Mouse (Mus musculus) heart, embryonic 11.5 days (tissue): ENCODE measurements around the gene Smtnl2. TPM values are rescaled to one million over a fixed set of nuclear protein-coding genes. Genes with fewer than 3 reads are reported as not detected.
A peak's percentile ranks its signal among the peaks of the same experiment; 100 is the strongest.

ENCODE experiments used
- ATAC-seq: fragments of 200-750 bp; cut with Nextera tagmentation; replicated peaks from 2 replicates; pipeline ENCODE4 v1.8.0; 2017; ENCODE audit warnings: moderate library complexity; ENCODE audit not compliant: insufficient number of reproducible peaks, low FRiP score, low TSS enrichment
- H3K27ac ChIP-seq: fragments of 300-500 bp; sonication (generic); 2 replicates; pipeline ENCODE4 v1.5.1; 2014; ENCODE audit warnings: mild to moderate bottlenecking, low read depth, low read length
- H3K27me3 ChIP-seq: fragments of 300-500 bp; sonication (generic); 2 replicates; pipeline ENCODE4 v1.6.1; 2014; ENCODE audit warnings: mild to moderate bottlenecking, low read length, mixed read lengths; ENCODE audit not compliant: control insufficient read depth, insufficient read depth
- H3K36me3 ChIP-seq: fragments of 300-500 bp; sonication (generic); 2 replicates; pipeline ENCODE4 v1.6.1; 2014; ENCODE audit warnings: mild to moderate bottlenecking, low read length, moderate library complexity, mixed read lengths; ENCODE audit not compliant: control insufficient read depth, insufficient read depth
- H3K4me1 ChIP-seq: fragments of 300-500 bp; sonication (generic); 2 replicates; pipeline ENCODE4 v1.6.1; 2014; ENCODE audit warnings: low read length; ENCODE audit not compliant: control insufficient read depth, insufficient read depth
- H3K4me2 ChIP-seq: fragments of 300-500 bp; sonication (generic); 2 replicates; pipeline ENCODE4 v1.6.1; 2014; ENCODE audit warnings: mild to moderate bottlenecking, moderate library complexity
- H3K4me3 ChIP-seq: fragments of 300-500 bp; sonication (generic); 2 replicates; pipeline ENCODE4 v1.5.1; 2014; ENCODE audit warnings: low read depth, low read length
- H3K9ac ChIP-seq: fragments of 300-500 bp; sonication (generic); 2 replicates; pipeline ENCODE4 v1.6.1; 2014; ENCODE audit warnings: mild to moderate bottlenecking, low read depth, low read length, moderate library complexity
- H3K9me3 ChIP-seq: fragments of 300-500 bp; sonication (generic); replicated peaks from 2 replicates; pipeline ENCODE4 v1.6.1; 2016; ENCODE audit warnings: low read length; ENCODE audit not compliant: control insufficient read depth
- WGBS: fragments of 180-500 bp; shearing (Covaris S2); extraction: QIAGEN DNeasy Blood & Tissue Kit; methylation state at CpG from one replicate; pipeline ENCODE4 v1.1.7; 2014; ENCODE audit not compliant: insufficient replicate concordance; 5-methylcytosine and 5-hydroxymethylcytosine counted together
- polyA plus RNA-seq: library from polyadenylated mRNA; unstranded; fragments of >200 nt; fragmentation: Nextera tagmentation; extraction: Ambion mirVana; gene quantifications from 2 replicates; pipeline ENCODE4 v1.2.1, GENCODE M21; 2014

The Smtnl2 gene
- polyA plus RNA-seq, 1 experiment from 2014 or later: 107 TPM

- peaks cover 1% of the 10 kb centered on the region; the same call in 1 of the 2 replicates for H3K4me1 ChIP-seq
- H3K9me3 ChIP-seq: no peaks in the 10 kb centered on the region
- WGBS: 89% methylated on average over 7 of the region's 7 CpGs
- peaks cover 20% of the 10 kb centered on the region for H3K36me3 ChIP-seq
- no peak for ATAC-seq
- no peak overlapping the region for H3K27ac ChIP-seq
- H3K4me3 ChIP-seq: no peak overlapping the region
- no peak overlapping the region for H3K4me2 ChIP-seq
- no peak overlapping the region for H3K9ac ChIP-seq
- H3K27me3 ChIP-seq: no peaks in the 10 kb centered on the region
These were observed 21.9 kb downstream of the Smtnl2 start for GRCm38 (mm10) chr11:72389407-72390142.

DNA sequence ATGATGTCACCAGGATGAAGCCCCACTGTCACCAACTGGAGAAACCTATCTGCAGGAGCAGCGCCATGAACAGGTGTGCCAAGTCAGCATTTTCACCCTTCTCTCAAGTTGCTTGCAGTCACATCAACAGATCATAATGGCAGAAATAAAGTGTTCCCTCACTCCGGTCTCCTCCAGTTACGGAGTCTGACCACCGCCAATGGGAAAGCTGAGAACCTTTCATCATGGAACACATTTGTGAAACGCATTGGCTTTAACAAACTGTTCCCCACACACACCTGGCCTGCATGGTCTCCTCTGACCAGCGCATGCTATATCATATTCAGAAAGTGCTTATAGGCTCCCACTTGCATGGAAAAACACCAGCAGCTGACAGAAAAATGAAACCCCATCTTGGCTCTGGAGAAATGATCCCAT is 23.4 kb downstream of the Smtnl2 start:
- whole genome bisulfite sequencing: 93% methylated on average over 6 of the region's 6 CpGs
- no peak for ATAC-seq
- no peak overlapping the region for H3K4me2 ChIP-seq
- no peaks in the 10 kb centered on the region for H3K9me3 ChIP-seq
- no peak overlapping the region for H3K9ac ChIP-seq
- H3K4me3 ChIP-seq: no peak overlapping the region
- H3K27ac ChIP-seq: no peak overlapping the region
- no peaks in the 10 kb centered on the region for H3K4me1 ChIP-seq
- peaks cover 18% of the 10 kb centered on the region for H3K36me3 ChIP-seq
- H3K27me3 ChIP-seq: no peaks in the 10 kb centered on the region

GRCm38 (mm10) chr11:72379351-72379750 is 32.2 kb downstream of the Smtnl2 start:
- Histone ChIP-seq H3K27me3 (no peaks in the 10 kb centered on the region), H3K4me2 (no peak overlapping the region), H3K36me3 (no peaks in the 10 kb centered on the region), H3K27ac (no peak overlapping the region), H3K9me3 (no peaks in the 10 kb centered on the region), H3K4me1 (no peaks in the 10 kb centered on the region), H3K9ac (no peak overlapping the region), H3K4me3 (no peak overlapping the region)
- 69% methylated on average over 4 of the region's 4 CpGs for WGBS
- no peak for ATAC-seq

GRCm38 (mm10) chr11:72378222-72378621 is 33.3 kb downstream of the Smtnl2 start:
- no peaks in the 10 kb centered on the region for H3K9me3 ChIP-seq
- 63% methylated on average over 7 of the region's 7 CpGs for WGBS

DNA sequence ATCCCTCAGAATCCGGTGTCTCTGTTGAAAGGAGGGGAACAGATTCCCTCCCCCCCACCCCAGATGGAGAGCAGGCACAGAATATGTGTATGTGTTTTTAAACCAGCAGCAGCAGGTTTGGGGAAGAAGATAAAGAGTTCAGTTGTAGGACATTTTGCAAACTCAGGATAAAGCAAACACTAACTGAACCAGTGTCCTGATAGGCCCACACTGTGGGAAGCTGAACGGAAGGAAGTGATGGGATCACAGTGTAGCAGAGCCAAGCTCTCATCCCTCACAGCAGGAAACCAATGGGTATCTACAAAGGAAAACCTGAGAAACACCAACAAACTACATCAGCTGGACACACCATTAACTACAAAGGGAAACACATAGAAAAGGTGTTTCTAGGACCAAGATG is 35.0 kb downstream of the Smtnl2 start:
- Histone ChIP-seq H3K9ac (no peak overlapping the region), H3K9me3 (no peaks in the 10 kb centered on the region), H3K4me3 (no peak overlapping the region), H3K36me3 (no peaks in the 10 kb centered on the region), H3K27me3 (no peaks in the 10 kb centered on the region), H3K27ac (no peak overlapping the region), H3K4me2 (no peak overlapping the region), H3K4me1 (no peaks in the 10 kb centered on the region)
- no peak for ATAC-seq
- 64% methylated on average over 2 of the region's 2 CpGs for WGBS

More at GRCm38 (mm10) chr11:72378222-72378621, 33.3 kb downstream of the Smtnl2 start:
- Histone ChIP-seq H3K4me2 (no peak overlapping the region), H3K27ac (no peak overlapping the region), H3K4me3 (no peak overlapping the region), H3K9ac (no peak overlapping the region), H3K4me1 (no peaks in the 10 kb centered on the region), H3K36me3 (no peaks in the 10 kb centered on the region), H3K27me3 (no peaks in the 10 kb centered on the region)
- no peak for ATAC-seq

GRCm38 (mm10) chr11:72369904-72370672 is 41.4 kb downstream of the Smtnl2 start:
- Histone ChIP-seq H3K4me3 (no peak overlapping the region), H3K27ac (no peak overlapping the region), H3K9ac (no peak overlapping the region), H3K9me3 (no peaks in the 10 kb centered on the region), H3K27me3 (no peaks in the 10 kb centered on the region), H3K36me3 (no peaks in the 10 kb centered on the region), H3K4me1 (peaks cover 4% of the 10 kb centered on the region; the same call in 1 of the 2 replicates), H3K4me2 (0 out of 2 replicates have a peak overlapping the region, but pooled peaks have one; percentile 2)
- no peak for ATAC-seq
- 22% methylated on average over 12 of the region's 12 CpGs for WGBS

- Histone ChIP-seq H3K9ac (no peak overlapping the region), H3K9me3 (no peaks in the 10 kb centered on the region), H3K27me3 (no peaks in the 10 kb centered on the region), H3K4me2 (no peak overlapping the region), H3K36me3 (no peaks in the 10 kb centered on the region), H3K4me3 (no peak overlapping the region), H3K27ac (no peak overlapping the region), H3K4me1 (peaks cover 4% of the 10 kb centered on the region; the same call in 1 of the 2 replicates)
- WGBS: 64% methylated on average over 11 of the region's 11 CpGs
- no peak for ATAC-seq
These were observed 43.4 kb downstream of the Smtnl2 start for GRCm38 (mm10) chr11:72367934-72368674.

- Histone ChIP-seq H3K27me3 (no peaks in the 10 kb centered on the region), H3K4me2 (no peak overlapping the region), H3K9me3 (no peaks in the 10 kb centered on the region), H3K4me3 (no peak overlapping the region), H3K9ac (no peak overlapping the region), H3K4me1 (peaks cover 4% of the 10 kb centered on the region), H3K36me3 (no peaks in the 10 kb centered on the region), H3K27ac (no peak overlapping the region)
- 81% methylated on average over 9 of the region's 9 CpGs for WGBS
- no peak for ATAC-seq
These were observed 45.4 kb downstream of the Smtnl2 start for GRCm38 (mm10) chr11:72366126-72366525.
